Mouse (Mus musculus) heart, embryonic 10.5 days (tissue): Measurements from ENCODE around the gene Tmem229b. TPM values are rescaled to one million over a fixed set of nuclear protein-coding genes. Genes with fewer than 3 reads are reported as not detected.
"Not testable (repeated sequence)": the region's sequence is repeated elsewhere in the genome, so short reads cannot be mapped to it uniquely, and the experiment has no call there.

Source experiments
- DNase-seq: peaks from one replicate; pipeline ENCODE4 v3.0.0-alpha.2; 2017; ENCODE audit warnings: low spot score
- H3K27ac ChIP-seq: fragments of 300-500 bp; sonication (generic); 2 replicates; pipeline ENCODE4 v1.5.1; 2016; ENCODE audit warnings: mild to moderate bottlenecking
- H3K27me3 ChIP-seq: fragments of 300-500 bp; sonication (generic); 2 replicates; pipeline ENCODE4 v1.6.1; 2016; ENCODE audit warnings: mild to moderate bottlenecking; ENCODE audit not compliant: poor library complexity, insufficient read depth, severe bottlenecking
- H3K36me3 ChIP-seq: fragments of 300-500 bp; sonication (generic); 2 replicates; pipeline ENCODE4 v1.6.1; 2016; ENCODE audit warnings: mild to moderate bottlenecking, moderate library complexity
- H3K4me1 ChIP-seq: fragments of 300-500 bp; sonication (generic); 2 replicates; pipeline ENCODE4 v1.6.1; 2016; ENCODE audit warnings: mild to moderate bottlenecking
- H3K4me3 ChIP-seq: fragments of 300-500 bp; sonication (generic); 2 replicates; pipeline ENCODE4 v1.5.1; 2016; ENCODE audit warnings: mild to moderate bottlenecking, moderate library complexity
- H3K9me3 ChIP-seq: fragments of 300-500 bp; sonication (generic); 2 replicates; pipeline ENCODE4 v1.6.1; 2016; ENCODE audit warnings: mild to moderate bottlenecking, moderate library complexity
- WGBS: fragments of 180-500 bp; shearing (Covaris S2); methylation state at CpG from one replicate; pipeline ENCODE4 v1.1.7; 2016; 5-methylcytosine and 5-hydroxymethylcytosine counted together
- polyA plus RNA-seq: library from polyadenylated mRNA; unstranded; fragments of >200 nt; fragmentation: Nextera tagmentation; extraction: Ambion mirVana; gene quantifications from 2 replicates; pipeline ENCODE4 v1.2.1, GENCODE M21; 2016

Tmem229b gene
- polyA plus RNA-seq, 1 experiment from 2014 or later, result 2.3 TPM

DNA sequence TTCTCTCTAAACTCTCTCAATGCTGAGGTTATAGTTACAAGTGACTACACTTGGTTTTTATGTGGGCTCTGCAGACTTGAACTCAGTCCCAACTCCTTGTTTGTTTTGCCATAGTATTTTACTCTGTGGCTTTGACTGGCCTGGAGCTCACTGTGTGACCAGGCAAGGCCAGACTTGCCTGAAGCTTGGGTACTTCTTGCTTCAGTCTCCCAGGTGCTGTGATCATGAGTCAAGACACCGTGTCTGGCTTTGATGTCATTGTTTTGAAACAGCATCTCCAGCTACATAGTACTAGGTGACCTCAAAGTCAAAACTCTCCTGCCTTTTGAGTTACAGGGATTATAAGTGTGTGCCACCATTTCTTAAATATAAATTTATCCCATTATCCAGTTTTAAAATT, 77.5 kb downstream of the Tmem229b start:
- 73% methylated on average over 1 of the region's 1 CpGs for WGBS
- DNase-seq, result no peak

DNA sequence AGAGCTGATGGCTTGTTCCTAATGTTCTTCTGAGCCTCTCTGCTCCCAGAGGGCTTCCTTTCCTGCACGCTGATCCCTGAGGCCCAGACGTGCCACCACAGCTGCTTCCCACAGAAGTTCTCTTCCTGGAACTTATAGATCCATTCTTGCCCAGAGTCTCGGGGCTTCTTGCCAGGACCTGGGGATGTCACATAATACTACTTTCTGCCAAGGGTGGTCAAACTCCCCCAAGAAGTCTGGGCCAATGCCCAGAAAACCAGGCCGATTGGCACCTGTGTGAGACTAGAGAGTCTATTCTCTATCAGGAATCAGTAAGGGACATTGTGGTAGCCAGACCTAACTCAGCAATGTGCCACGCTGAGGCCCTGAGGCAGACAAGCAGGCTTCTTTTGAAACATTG, 80.1 kb downstream of the Tmem229b start:
- no peaks in the 10 kb centered on the region for H3K9me3 ChIP-seq
- no peak overlapping the region for H3K4me3 ChIP-seq
- no peaks in the 10 kb centered on the region for H3K36me3 ChIP-seq
- H3K27ac ChIP-seq, result no peak overlapping the region
- WGBS, result 78% methylated on average over 5 of the region's 5 CpGs
- 0 out of 2 replicates have a peak, but pooled peaks cover 11% of the 10 kb centered on the region for H3K4me1 ChIP-seq
- H3K27me3 ChIP-seq, result no peaks in the 10 kb centered on the region; the same call in 1 of the 2 replicates
- no peak for DNase-seq

More for the DNA sequence above, 77.5 kb downstream of the Tmem229b start:
- Histone ChIP-seq H3K36me3 (no peaks in the 10 kb centered on the region), H3K4me3 (no peak overlapping the region), H3K27me3 (no peaks in the 10 kb centered on the region; the same call in 1 of the 2 replicates), H3K9me3 (no peaks in the 10 kb centered on the region), H3K27ac (no peak overlapping the region), H3K4me1 (0 out of 2 replicates have a peak, but pooled peaks cover 11% of the 10 kb centered on the region)

DNA sequence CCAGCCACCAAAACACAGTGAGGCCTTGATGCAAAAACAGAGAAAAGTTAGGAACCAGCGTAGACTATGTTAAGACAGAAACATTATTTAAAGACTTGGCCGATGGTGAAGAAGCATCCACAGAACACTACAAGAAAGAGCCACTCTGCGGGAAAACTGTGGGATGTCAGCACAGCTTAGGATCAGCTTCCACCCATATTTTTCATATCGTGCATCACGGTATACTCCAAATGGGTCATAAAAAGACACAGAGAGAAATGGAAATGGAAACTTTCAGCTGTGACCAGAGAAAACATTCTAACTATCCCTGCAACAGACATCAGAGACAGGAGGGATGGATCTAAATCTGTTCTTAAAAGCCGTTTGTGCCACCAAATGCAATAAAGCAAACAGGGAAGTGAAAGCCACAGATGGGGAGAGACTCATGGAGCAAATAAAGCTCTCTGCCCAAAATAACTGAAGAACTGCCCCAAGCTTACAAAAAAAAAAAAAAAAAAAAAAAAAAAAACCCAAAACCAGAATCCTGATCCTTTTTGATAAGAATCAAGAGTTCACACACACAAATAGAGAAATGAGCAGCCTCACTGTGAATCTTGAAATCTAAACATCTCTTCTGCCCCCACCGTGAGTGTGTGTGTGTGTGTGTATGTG, 83.8 kb downstream of the Tmem229b start:
- Histone ChIP-seq H3K9me3 (no peaks in the 10 kb centered on the region), H3K4me1 (0 out of 2 replicates have a peak, but pooled peaks cover 5% of the 10 kb centered on the region), H3K27me3 (no peaks in the 10 kb centered on the region; the same call in 1 of the 2 replicates), H3K4me3 (no peak overlapping the region), H3K27ac (no peak overlapping the region), H3K36me3 (no peaks in the 10 kb centered on the region)
- no peak for DNase-seq
- WGBS, result 88% methylated on average over 7 of the region's 7 CpGs

DNA sequence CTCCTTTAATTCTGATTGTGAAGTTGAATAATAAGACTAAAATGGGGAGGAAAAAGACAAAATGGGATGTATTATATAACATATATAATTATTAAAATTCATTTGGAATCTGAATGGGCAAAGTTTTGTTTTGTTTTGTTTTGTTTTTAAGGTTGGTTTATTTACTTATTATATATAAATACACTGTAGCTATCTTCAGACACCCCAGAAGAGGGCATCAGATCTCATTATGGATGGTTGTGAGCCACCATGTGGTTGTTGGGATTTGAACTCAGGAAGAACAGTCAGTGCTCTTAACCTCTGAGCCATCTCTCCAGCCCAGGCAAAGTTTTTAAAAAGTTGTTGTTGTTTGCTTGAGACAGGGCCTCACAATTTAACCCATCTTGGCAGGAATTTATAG, 84.5 kb downstream of the Tmem229b start:
- not testable (repeated sequence) for H3K36me3 ChIP-seq, H3K27me3 ChIP-seq, H3K4me1 ChIP-seq, H3K27ac ChIP-seq, H3K4me3 ChIP-seq, H3K9me3 ChIP-seq, DNase-seq

DNA sequence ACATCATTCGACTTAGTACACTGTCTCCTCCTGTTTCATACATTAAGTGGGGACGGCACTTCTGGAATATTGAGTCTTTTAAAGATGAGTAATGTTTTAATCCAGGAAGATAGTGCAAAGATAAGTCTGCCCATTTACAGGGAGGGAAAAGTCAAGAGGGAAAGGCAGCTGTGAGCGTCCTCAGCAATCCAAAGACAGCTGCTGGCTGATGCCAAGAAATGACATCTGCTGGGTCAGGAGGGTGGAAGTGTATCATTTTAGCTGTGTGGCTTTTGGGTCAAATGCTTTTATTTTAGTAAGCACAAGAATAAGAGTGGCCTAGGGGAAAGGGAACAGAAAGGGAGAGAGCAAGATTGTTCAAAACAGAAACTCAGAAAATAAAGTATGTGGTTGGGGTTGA, 85.4 kb downstream of the Tmem229b start:
- WGBS, result 72% methylated on average over 3 of the region's 3 CpGs

DNA sequence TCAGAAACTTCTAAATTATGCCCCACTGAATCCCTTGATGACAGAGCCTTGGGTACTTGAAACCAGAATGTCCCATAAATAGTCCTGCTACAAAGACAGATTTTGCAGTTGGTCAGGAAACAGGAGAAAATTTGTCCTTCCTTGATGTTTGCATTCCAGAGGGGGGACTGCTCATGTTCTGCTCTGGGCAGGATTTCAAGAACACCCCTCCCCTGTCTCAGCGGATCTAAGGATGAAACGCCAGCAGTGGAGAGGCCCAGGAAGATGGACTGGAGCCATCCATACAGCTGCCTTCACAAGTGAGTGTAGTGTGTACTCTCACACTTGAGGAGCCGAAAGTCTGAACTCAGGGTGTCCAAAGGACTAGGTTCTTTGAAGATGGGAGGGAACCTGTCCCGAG, 86.0 kb downstream of the Tmem229b start:
- no peak for DNase-seq
- Histone ChIP-seq H3K27ac (no peak overlapping the region), H3K27me3 (no peaks in the 10 kb centered on the region), H3K36me3 (no peaks in the 10 kb centered on the region), H3K4me3 (no peak overlapping the region), H3K4me1 (no peaks in the 10 kb centered on the region), H3K9me3 (no peaks in the 10 kb centered on the region)
- WGBS, result 69% methylated on average over 4 of the region's 4 CpGs

More for the DNA sequence above, 85.4 kb downstream of the Tmem229b start:
- H3K4me3 ChIP-seq, result no peak overlapping the region
- no peaks in the 10 kb centered on the region for H3K9me3 ChIP-seq
- no peak overlapping the region for H3K27ac ChIP-seq
- no peaks in the 10 kb centered on the region for H3K4me1 ChIP-seq
- no peaks in the 10 kb centered on the region for H3K27me3 ChIP-seq
- DNase-seq, result no peak
- H3K36me3 ChIP-seq, result no peaks in the 10 kb centered on the region

DNA sequence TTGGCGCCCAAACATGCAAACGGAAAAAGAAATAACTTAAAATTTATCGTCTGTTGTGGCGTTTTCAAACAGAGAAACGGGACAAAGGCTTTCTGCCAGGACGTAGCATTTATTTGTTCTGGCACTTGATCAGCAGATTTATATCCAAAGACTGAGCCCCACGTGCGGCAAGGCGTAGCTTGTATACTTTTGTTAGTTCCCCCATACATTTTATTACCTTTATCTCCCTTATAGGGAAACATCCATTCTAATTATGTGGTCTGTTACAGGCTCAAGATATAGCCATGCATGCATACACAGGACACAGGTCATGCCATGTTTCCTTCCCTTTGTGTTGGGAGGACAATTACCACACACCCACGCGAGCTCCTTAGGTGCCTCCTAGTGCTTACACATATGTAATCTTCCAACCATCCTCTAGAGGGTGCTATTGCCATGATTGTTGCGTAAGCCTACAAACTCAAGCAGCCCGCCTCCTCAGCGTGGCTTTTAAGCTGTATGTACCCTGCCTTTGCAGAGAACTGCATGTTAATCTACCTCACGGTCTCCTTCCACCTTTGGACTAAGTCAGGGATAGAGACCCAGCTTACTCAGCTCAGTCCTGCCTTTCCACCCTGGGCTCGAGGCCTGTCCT, 88.2 kb downstream of the Tmem229b start:
- no peaks in the 10 kb centered on the region for H3K9me3 ChIP-seq
- DNase-seq, result no peak
- no peaks in the 10 kb centered on the region for H3K4me1 ChIP-seq
- no peak overlapping the region for H3K27ac ChIP-seq
- H3K27me3 ChIP-seq, result peaks cover 6% of the 10 kb centered on the region; the same call in 1 of the 2 replicates
- H3K36me3 ChIP-seq, result no peaks in the 10 kb centered on the region
- WGBS, result 31% methylated on average over 16 of the region's 16 CpGs
- H3K4me3 ChIP-seq, result no peak overlapping the region

DNA sequence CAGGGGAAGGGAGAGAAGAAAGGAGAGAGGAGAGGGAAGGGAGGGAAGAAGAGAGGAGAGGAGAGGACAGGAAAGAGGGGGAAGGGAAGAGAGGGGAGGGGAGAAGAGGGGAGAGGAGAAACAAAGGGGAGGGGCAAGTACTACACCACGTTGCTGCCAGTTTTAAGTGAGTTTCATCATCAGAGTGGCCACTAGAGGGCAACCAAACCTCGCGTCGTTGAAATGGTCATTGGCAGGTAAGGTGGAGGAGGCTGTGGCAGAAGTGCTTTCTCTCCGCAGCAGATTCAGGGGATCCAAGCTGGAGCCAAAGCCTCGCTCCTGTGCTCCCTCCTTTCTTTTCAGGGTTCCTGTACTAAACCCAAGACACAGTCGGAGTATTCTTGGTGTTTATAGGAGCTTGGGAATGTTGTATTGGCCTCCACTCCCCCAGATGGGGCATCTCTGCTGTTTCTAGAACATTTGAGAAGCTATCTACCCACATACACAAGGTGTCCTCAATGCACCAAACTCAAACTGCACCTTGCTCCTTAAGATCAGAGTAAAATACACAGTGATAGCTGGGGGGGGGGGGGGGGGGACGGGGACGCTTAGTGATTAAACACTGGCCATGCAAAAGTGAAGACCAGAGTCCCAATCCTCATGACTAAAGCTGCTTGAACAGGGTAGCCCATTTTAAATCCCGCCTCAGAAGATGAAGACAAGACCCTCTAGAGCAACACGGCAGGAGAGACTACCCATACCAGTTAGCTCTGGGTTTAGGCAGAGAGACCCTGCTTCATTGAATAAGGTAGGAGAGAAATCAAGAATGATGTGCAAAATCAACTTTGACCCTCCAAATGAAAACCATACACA, 89.0 kb downstream of the Tmem229b start:
- no peaks in the 10 kb centered on the region for H3K36me3 ChIP-seq
- DNase-seq, result peak; percentile 91
- H3K9me3 ChIP-seq, result no peaks in the 10 kb centered on the region
- H3K27me3 ChIP-seq, result peaks cover 13% of the 10 kb centered on the region
- 16% methylated on average over 11 of the region's 11 CpGs for WGBS
- H3K4me3 ChIP-seq, result peak overlapping the region; percentile 13; the same call in 1 of the 2 replicates
- H3K27ac ChIP-seq, result no peak overlapping the region
- no peaks in the 10 kb centered on the region for H3K4me1 ChIP-seq

DNA sequence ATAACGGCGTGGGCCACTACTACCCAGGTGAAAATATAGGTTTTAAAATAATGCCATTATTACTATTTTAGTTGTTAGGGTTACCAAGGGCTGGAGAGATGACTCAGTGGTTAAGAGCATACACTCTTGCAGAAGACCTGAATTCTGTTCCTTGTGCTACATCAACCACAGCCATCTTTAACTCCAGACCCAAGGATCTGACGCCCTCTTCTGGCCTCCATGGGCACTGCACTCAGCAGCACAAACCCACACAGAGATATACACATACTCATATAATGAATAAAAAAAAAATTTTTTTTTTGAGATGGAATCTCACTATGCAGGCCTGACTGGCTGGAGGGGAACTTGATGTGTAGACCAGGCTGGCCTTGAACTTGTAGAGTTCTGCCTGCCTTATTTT, 91.1 kb downstream of the Tmem229b start:
- Histone ChIP-seq H3K4me1 (peaks cover 12% of the 10 kb centered on the region), H3K36me3 (no peaks in the 10 kb centered on the region), H3K27me3 (peaks cover 34% of the 10 kb centered on the region), H3K9me3 (no peaks in the 10 kb centered on the region), H3K27ac (no peak overlapping the region), H3K4me3 (no peak overlapping the region)
- DNase-seq, result no peak
- 76% methylated on average over 3 of the region's 3 CpGs for WGBS

DNA sequence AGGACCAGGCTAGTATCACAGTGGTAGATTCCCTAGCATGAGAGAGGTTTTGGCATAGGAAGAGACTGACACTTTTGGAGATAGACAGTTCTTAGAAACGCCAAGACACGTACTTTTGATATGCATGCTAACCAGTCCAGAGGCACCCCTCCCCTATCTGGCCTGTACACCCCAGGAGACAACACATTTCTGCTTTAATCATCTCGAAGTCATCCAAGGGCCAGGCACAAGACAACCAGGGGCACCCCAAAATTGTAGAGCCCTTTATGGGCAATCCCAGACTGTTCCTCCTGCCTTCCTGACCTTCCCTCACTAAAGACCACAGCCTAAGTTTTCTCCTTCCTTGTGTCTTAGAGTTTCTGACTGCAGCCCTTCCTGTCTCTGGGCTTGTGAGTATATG, 91.9 kb downstream of the Tmem229b start:
- Histone ChIP-seq H3K4me1 (peaks cover 19% of the 10 kb centered on the region), H3K36me3 (no peaks in the 10 kb centered on the region), H3K27ac (peak overlapping the region; percentile 32; the same call in 1 of the 2 replicates), H3K4me3 (no peak overlapping the region), H3K27me3 (peaks cover 41% of the 10 kb centered on the region), H3K9me3 (no peaks in the 10 kb centered on the region)
- WGBS, result 64% methylated on average over 3 of the region's 3 CpGs
- no peak for DNase-seq

DNA sequence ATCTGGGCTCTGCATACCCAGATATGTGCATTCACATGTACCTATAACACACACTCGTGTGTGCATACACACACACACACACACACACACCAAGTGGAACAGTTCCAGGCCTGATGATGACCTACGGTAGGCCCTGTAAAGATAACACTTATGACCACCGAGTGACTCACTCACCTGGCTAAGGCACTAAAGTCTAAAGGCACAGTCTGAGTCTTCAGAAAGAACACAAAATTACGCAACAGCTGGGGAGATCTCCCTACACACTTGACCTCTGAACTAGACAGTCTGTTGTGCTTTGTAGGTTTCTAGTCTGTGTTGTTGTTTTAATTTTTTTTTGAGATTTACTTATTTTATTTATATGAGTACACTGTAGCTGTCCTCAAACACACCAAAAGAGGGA, 93.0 kb downstream of the Tmem229b start:
- 76% methylated on average over 4 of the region's 4 CpGs for WGBS
- Histone ChIP-seq H3K27me3 (peaks cover 52% of the 10 kb centered on the region), H3K36me3 (no peaks in the 10 kb centered on the region), H3K9me3 (no peaks in the 10 kb centered on the region), H3K4me3 (no peak overlapping the region), H3K27ac (no peak overlapping the region), H3K4me1 (peaks cover 22% of the 10 kb centered on the region)
- DNase-seq, result no peak
